Mouse (Mus musculus): ENCODE measurements around the gene Sncg.
"Not testable (repeated sequence)": the region's sequence is repeated elsewhere in the genome, so short reads cannot be mapped to it uniquely, and the experiment has no call there.

Sncg gene

DNA sequence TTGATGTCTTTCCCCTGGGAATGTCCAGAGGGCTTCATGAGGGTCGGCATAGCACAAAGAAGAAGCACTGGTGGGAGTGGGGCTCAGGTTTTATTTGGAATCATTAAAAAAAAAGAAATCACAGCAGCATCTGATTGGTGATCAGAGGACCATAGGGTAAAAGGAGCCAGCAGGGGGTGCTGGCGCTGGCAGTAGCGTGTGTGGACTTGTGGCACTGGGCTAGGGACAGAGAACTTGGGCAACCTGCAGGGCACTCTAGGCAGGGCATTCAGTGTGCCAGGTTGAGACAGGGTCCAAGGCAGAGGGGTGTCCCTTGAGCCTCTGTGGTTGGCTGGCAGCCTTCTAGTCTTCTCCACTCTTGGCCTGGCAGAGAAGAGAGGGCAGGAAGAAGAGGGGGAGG is 4.4 kb downstream of the Sncg start:
- DNase-seq = no peak

- DNase-seq = no peak
Observed at GRCm38 (mm10) chr14:34365147-34365507, 9.5 kb downstream of the Sncg start.

DNA sequence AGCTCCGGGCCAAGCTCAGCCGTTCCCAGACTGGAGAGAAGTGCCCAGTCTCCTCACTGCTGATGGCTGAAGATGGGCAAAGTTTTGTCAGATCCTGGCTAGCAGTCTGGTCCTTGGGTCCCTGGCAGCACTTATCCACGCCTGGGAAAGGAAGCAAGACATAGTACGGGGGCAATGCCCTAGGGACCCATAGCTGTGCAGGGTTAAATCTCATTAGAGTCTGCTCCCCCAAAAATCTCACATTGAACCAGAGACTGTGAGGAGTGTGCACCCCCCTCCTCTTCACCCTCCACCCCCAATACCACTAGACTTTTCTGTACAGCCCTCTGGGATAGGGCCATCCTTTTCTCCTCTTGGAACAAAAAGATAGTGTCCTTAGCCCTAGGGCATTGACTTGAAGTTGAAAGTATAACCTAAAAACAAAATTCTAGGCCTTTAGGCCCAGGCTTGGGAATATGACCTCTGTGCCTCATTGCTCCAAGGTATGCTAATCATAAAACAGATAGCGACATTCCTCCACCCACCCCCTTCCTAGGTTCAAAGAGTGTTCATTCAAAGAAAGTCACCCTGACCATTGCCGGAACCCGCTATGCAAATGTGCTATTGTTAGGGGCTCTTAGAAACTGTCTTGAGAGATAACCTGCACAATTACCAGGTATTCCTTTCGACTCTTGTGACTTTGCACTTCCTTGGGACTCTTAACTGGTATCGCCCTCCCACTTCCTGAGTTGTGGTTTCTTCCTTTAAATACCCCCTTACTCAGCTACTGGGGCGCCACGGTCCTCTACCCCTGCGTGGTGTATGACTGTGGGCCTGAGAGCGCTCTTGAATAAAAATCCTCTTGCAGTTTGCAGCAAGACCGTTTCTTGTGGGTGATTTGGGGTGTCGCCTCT is 10.1 kb downstream of the Sncg start:
- DNase-seq = not testable (repeated sequence)

GRCm38 (mm10) chr14:34363490-34364253 is 10.9 kb downstream of the Sncg start:
- peak; percentile 20 for DNase-seq

DNA sequence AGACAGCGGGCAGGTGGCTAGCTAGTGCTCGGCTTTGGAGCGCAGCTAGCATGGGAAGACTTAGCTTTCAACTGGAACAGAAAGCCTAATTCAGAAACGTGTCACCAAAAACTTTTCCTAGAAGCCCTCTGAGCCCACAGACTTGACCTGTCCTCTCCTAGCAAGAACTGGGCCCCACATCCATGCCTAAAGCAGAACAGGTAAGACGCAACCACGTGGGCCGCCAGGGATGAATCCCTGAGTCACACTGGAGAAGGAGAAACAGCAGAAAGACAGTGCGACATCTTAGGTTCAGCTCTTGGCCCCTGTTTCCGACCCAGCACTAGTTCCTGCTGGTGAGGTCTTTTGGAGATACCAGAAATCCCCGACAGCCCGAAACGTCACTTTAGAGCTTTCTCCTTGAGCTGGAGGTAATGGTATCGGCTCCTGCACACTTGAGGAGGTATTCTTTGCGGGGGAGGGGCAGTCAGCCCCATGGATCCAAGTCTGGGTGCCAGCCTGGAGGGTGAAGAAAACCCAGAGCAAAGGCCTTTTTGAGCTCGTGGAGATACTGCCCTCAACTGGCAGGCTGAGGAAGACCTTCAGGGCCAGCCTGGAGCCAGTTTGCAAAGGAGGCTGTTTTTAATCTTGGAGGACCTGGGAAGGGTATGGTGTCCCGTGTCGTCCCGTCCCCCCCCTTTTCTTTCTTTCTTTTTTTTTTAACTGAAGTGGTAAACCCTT is 11.7 kb downstream of the Sncg start:
- peak; percentile 39 for DNase-seq

DNA sequence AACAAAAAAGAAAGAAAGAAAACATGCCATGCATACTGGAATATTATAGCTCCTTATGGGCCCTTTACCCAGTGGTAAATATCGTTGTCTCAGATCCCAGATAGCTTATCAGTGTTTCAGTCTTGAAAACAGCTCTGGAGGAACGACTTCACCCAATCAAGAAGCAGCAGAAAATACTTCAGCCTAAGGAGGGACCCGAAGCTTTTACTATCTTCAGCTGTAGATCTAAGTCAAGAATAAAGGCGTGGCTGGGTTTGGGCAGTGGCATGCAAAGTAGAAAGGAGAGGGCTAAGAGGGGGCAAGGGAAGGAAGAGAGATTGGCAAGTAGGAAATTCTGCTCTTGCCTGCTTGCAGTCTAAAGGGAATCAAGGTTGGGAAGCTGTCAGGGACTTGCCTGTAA is 12.5 kb downstream of the Sncg start:
- no peak for DNase-seq

GRCm38 (mm10) chr14:34360251-34360650 is 14.3 kb downstream of the Sncg start:
- no peak for DNase-seq

DNA sequence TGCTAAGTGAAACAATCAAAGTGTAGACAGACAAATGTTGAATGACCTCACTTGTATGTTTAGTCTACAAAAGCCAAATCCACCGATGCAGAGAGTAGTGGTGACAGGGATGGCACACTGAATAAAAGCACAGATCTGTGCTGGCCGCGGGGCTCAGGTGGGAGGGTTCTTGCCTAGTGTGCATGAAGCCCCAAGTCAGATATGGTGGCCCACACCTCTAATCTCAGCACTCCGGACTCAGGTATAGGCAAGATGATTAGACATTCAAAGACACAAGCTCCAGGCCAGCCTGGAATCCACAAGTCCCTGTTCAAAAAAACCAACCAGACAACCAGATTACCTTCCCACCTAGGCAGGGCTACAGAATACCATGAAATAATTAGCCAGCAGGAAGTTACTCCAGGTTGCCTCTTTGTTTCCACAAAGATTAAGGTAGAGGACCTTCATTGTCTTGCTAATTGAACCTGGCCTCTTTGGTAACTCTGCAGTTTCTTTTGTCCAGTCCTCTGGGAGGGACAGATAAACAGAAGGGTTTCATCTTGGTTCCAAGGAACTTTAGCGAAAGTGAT is 14.8 kb downstream of the Sncg start:
- DNase-seq = no peak

- DNase-seq = no peak
Observed at GRCm38 (mm10) chr14:34357671-34358455, 16.7 kb downstream of the Sncg start.

DNA sequence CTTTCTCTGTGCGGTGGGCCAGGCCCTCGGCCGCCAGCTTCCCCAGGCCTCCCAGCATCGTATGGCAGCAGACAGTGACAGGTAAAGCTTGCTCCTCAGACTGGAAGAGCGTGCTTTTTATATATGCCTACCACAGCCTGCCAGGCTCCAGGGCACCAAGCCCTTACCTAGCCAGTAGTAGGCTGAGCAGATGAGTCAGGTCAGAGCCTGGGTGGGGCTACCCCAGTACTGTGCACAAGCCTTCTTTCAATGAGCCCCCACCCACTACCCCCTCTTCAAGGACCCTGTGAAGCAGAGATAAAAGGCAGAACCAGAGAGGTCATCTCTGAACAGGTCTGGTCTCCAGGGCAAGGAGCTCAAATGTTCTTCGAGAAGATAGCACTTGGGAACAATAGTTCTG is 19.3 kb downstream of the Sncg start, which contains the start of gene Fam25c:
Gene Fam25c, minus strand, starts transcription at position 133 of the 400 bp plus-strand sequence.
- no peak for DNase-seq

- DNase-seq = no peak
Observed at GRCm38 (mm10) chr14:34354456-34354855, 20.1 kb downstream of the Sncg start.

DNA sequence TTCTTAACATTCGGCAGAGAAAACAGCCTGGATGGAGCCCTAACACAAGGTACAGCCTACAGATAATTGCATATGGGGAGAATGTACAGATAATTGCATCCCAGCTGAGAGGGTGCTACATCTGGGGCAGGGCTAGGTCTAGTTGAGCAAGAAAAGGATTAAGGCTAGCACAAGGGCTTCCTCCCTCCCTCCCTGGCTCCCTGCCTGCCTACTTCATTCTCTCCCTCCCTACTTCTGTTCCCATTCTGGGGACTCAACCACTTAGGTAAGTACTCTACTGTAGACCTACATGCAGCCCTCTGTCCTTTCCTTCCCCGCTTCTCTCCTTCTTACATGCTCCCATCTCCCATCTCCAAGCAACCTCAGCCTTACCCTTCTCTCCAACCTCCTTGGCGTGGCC is 21.3 kb downstream of the Sncg start:
- no peak for DNase-seq

- no peak for DNase-seq
Observed at GRCm38 (mm10) chr14:34352523-34352922, 22.1 kb downstream of the Sncg start.

DNA sequence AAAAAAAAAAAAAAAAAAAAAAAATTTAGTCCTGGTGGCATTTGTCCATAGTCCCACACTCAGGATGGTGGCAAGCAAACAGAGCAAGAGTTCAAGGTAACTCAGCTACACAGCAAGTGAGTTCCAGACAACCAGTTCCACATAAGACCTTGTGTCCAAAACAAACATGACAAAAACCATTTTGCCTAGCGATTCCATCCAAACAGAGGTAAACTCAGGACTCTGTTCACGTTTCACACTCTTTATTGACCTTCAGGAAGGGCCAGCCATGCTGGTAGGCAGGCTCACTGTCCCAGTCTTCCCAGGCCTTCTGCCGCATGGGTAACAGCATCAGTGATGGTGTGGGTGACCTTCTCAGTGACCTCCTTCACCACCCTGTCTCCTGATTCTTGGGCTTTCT is 22.9 kb downstream of the Sncg start:
- DNase-seq = no peak

DNA sequence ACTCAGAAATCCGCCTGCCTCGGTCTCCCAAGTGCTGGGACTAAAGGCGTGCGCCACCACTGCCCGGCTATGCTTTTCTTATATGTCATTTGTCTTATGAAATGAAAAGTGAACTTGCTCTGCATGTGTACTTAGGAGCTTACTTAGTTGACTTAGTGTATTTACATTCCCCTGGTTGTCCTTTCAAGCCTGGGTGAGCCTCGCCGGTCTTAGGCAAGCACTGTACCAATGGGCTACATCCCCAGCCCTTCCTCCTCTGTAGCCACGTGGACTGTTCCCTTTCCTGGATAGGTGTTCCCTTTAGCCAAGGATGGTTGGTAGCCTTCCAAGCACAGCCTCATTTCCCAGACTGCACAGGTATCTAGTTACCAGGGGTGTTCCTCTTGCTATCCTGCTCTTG is 25.6 kb downstream of the Sncg start:
- no peak for DNase-seq

DNA sequence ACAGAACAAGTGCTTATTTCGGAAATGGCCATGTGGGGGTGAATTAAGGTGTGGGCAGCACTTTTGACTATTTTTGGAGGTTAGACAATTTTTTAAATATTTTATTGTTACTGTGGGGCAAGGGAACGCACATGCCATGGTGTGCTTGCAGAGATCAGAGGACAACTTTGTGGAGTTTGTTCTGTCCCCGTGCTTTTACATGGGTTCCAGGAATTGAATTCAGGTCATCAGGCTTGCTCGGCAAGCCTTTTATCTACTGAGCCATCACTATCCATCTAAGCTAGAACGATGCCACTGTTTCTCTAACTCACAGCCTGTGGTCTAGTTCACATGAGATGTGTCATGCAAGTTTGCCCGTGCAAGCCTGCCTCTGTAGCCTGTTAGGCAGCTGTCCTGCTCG is 26.3 kb downstream of the Sncg start:
- no peak for DNase-seq

DNA sequence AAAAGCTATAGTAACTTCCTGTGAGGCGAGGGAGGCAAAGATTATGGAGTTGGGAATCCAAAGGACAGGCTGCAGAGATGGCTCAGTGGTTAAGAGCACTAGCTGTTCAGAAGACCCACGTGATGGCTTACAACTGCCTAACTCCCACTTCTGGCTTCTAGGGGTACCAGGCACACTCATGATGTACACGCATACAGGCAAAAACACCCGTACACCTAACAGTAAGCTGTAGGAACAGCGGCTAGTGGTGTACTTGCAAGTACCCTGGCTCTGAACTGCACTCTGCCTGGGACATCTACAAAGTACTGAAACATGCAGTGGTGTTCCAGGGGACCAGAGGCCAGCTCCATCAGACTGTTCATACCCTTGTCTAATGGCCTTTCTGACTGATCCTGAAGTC is 27.5 kb downstream of the Sncg start:
- DNase-seq = no peak

GRCm38 (mm10) chr14:34345771-34346566 is 28.6 kb downstream of the Sncg start:
- DNase-seq = no peak

DNA sequence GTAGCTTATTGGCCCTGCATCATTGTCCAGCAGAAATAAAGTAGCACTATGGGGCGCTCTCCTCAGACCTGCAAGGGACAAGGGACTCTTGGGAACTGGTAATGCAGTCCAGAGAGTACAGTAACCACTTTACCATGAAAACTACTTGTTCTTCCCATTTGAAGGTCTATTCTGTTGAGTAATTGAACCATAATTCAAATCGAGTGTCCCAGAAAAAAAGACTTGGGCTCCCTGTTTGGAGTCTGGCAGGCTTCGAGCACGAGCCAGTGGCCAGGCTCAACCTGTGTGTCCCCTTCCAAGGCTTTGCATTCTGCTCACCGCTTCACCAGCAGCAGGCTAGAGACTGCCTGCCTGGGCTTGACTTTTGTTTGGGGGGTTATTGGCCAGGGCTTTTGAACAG is 30.2 kb downstream of the Sncg start:
- DNase-seq = no peak

DNA sequence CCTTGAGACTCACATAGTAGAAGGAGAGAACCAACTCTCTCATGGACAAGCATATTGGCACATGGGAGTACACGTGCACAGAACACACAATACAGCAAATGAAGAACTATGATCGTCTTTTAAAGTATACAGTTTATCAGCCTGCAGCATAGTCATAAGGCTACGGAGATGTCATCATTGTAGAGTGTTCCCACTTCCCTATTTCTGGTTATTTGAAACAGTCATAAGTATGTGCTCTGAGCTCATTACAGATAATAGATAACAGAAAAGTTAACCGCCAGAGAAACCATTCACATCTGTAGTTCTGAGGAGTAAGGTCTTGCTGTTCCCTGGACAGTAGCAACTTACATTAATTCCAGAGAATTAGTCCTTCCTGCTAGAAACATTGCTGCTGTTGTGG is 31.5 kb downstream of the Sncg start:
- no peak for DNase-seq

- DNase-seq = no peak
Observed at GRCm38 (mm10) chr14:34341993-34342392, 32.6 kb downstream of the Sncg start.

All from thymus, postnatal 25 days (tissue).